Mouse (Mus musculus): ENCODE data around the gene Tex21.

GRCm38 (mm10) chr12:76180442-76180841, 66.1 kb downstream of the Tex21 start:
- TF ChIP-seq POLR2A (IDR thresholded peaks at IDR 0.05; ENCODE audit: control insufficient read depth, low read depth, low read length): no peak
- TF ChIP-seq CTCF (IDR thresholded peaks at IDR 0.05; ENCODE audit: control insufficient read depth, insufficient read depth, insufficient replicate concordance, low read depth, low read length): no peak

All from testis, adult 2 months (tissue).